Mouse (Mus musculus): ENCODE measurements around the gene Mrps22. TPM values are rescaled to one million over a fixed set of nuclear protein-coding genes. Genes with fewer than 3 reads are reported as not detected.

The Mrps22 gene
- 74.6 and 76.8 TPM in 2 replicates for polyA plus RNA-seq (2014; fragmentation: Nextera tagmentation; extraction: Ambion mirVana)

DNA sequence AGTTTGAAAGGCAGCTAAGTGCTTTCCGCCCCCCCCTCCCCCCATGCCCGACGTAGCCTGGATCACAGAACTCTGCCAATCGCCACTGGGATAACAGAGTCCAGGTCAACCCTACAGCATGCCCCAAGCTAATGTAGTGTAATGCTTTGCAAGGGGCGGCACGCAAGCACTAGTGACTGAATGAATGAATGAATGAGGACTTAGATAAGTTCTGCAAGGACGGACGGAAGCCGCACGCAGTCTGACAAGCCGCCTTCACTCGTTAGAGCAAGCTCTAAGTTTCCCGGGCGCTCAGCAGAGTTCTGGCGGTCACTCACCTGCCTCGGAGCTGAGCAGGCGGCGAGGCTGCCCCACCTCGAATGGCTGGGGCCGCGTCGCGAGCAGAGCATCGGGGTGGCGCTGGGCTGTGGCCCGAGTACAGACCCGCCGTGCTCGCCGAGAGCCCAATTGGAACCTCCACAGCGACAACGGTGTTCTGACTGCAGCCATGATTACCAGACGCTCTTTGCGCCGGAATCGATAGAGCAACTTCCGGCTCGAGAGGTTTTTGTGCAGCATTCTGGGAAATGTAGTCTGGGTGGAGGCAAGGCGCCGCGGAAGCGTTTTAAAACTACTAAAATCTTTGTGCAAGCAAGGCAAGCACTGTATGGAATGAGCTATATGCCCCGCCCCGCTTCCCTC, at the start of gene Mrps22:
Mrps22 (minus strand) TSS at position 505 of the 681 bp plus-strand sequence.
- no peaks in the 10 kb centered on the region for H3K9me3 ChIP-seq (ENCODE audit: control insufficient read depth, low read length)
- H3K9ac ChIP-seq (ENCODE audit: low read depth, low read length): peak within 1 kb of the TSS; percentile 57
- ATAC-seq (ENCODE audit: low FRiP score) (peak; percentile 95), DNase-seq (ENCODE audit: low spot score) (peak; percentile 86)
- WGBS: under 1% methylated on average over 44 of the region's 44 CpGs
- H3K27me3 ChIP-seq (ENCODE audit: control insufficient read depth, insufficient read depth, low read length): no peaks in the 10 kb centered on the region
- H3K4me3 ChIP-seq (ENCODE audit: low read depth, low read length): peak within 1 kb of the TSS; percentile 62
- no peaks in the 10 kb centered on the region for H3K4me1 ChIP-seq (replicated peaks; ENCODE audit: control insufficient read depth, insufficient read depth, low read length)
- H3K4me2 ChIP-seq (replicated peaks; ENCODE audit: low read depth, low read length): peak within 1 kb of the TSS; percentile 90
- no peak within 1 kb of the TSS for H3K27ac ChIP-seq (ENCODE audit: low read depth, low read length)
- H3K36me3 ChIP-seq (ENCODE audit: control insufficient read depth, insufficient read depth, low read length): no peaks in the 10 kb centered on the region

DNA sequence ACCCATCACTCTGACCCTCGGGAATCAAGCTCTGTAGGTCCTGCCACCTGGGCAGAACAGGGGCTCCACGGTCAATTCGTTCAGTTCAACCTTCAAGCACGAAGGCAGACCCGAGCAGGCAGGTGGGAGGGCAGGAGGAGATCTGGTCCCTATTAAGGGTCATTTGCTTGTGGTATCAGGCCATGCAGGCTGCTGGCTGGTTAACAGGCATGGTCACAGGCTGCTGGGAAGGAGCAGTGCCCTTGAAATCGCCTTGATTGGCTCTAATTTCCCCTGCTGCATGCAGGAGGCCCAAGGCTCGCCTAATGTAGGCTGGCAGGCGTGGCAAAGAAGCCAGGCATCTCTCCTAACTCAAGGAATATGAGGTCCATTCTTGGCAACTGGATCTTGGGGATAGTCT, 49.1 kb upstream of the Mrps22 start:
- Histone ChIP-seq H3K27ac (ENCODE audit: low read depth, low read length) (no peak overlapping the region), H3K4me2 (replicated peaks; ENCODE audit: low read depth, low read length) (no peak overlapping the region), H3K4me3 (ENCODE audit: low read depth, low read length) (no peak overlapping the region), H3K9me3 (ENCODE audit: control insufficient read depth, low read length) (no peaks in the 10 kb centered on the region), H3K27me3 (ENCODE audit: control insufficient read depth, insufficient read depth, low read length) (no peaks in the 10 kb centered on the region), H3K4me1 (replicated peaks; ENCODE audit: control insufficient read depth, insufficient read depth, low read length) (no peaks in the 10 kb centered on the region), H3K36me3 (ENCODE audit: control insufficient read depth, insufficient read depth, low read length) (no peaks in the 10 kb centered on the region), H3K9ac (ENCODE audit: low read depth, low read length) (no peak overlapping the region)
- DNase-seq (ENCODE audit: low spot score) (no peak), ATAC-seq (ENCODE audit: low FRiP score) (no peak)
- WGBS: 71% methylated on average over 8 of the region's 8 CpGs

DNA sequence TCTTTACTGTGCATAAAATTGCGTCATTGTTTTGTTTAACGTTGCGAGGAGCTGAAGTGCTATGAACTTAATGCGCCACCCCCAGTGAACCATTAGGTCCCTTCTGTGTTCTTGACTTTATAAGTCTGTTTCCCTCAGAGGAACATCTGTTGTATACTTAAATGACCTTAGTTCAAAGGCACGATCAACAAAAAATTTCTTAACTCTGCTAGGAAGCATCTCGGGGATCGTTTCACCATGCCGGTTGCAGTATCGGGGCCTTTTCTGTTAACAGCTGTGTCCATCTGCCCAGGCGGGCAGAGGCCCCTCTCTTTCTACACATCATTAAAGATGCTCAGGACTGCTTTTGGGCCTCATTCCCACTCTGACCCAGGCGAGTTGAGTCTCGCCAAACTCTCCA, 46.0 kb upstream of the Mrps22 start:
- no peaks in the 10 kb centered on the region for H3K36me3 ChIP-seq (ENCODE audit: control insufficient read depth, insufficient read depth, low read length)
- H3K9me3 ChIP-seq (ENCODE audit: control insufficient read depth, low read length): no peaks in the 10 kb centered on the region
- no peaks in the 10 kb centered on the region for H3K27me3 ChIP-seq (ENCODE audit: control insufficient read depth, insufficient read depth, low read length)
- ATAC-seq (ENCODE audit: low FRiP score) (no peak), DNase-seq (ENCODE audit: low spot score) (no peak)
- H3K4me2 ChIP-seq (replicated peaks; ENCODE audit: low read depth, low read length): no peak overlapping the region
- H3K4me3 ChIP-seq (ENCODE audit: low read depth, low read length): no peak overlapping the region
- H3K27ac ChIP-seq (ENCODE audit: low read depth, low read length): no peak overlapping the region
- 71% methylated on average over 12 of the region's 12 CpGs for WGBS
- H3K4me1 ChIP-seq (replicated peaks; ENCODE audit: control insufficient read depth, insufficient read depth, low read length): no peaks in the 10 kb centered on the region
- no peak overlapping the region for H3K9ac ChIP-seq (ENCODE audit: low read depth, low read length)

DNA sequence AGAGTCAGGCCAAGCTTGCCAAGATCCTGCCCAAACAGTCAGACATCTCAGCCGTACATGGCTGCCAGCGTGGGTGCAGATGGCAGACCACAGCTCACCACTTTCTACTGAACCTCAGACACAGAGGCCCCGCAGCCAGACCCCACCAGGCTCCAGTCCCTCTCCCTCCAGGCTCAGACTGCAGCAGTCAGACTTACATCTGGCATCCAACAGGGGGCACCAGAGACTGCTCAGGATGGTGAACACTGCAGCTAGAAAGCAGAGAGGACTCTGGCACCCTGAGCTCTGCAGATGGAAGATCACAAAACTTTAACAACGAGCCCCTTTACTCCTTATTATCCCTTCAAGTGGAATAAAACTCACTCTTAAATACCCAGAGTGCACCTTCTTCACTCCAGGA, 44.3 kb upstream of the Mrps22 start:
- Histone ChIP-seq H3K9ac (ENCODE audit: low read depth, low read length) (no peak overlapping the region), H3K9me3 (ENCODE audit: control insufficient read depth, low read length) (no peaks in the 10 kb centered on the region), H3K4me1 (replicated peaks; ENCODE audit: control insufficient read depth, insufficient read depth, low read length) (no peaks in the 10 kb centered on the region), H3K36me3 (ENCODE audit: control insufficient read depth, insufficient read depth, low read length) (no peaks in the 10 kb centered on the region), H3K4me2 (replicated peaks; ENCODE audit: low read depth, low read length) (no peak overlapping the region), H3K4me3 (ENCODE audit: low read depth, low read length) (no peak overlapping the region), H3K27ac (ENCODE audit: low read depth, low read length) (no peak overlapping the region), H3K27me3 (ENCODE audit: control insufficient read depth, insufficient read depth, low read length) (no peaks in the 10 kb centered on the region)
- ATAC-seq (ENCODE audit: low FRiP score) (peak; percentile 43), DNase-seq (ENCODE audit: low spot score) (peak; percentile 85)
- WGBS: 30% methylated on average over 4 of the region's 4 CpGs

GRCm38 (mm10) chr9:98642126-98642525, 40.7 kb upstream of the Mrps22 start:
- no peak for DNase-seq (ENCODE audit: low spot score)
- Histone ChIP-seq H3K9me3 (ENCODE audit: control insufficient read depth, low read length) (no peaks in the 10 kb centered on the region), H3K27me3 (ENCODE audit: control insufficient read depth, insufficient read depth, low read length) (no peaks in the 10 kb centered on the region), H3K9ac (ENCODE audit: low read depth, low read length) (no peak overlapping the region), H3K36me3 (ENCODE audit: control insufficient read depth, insufficient read depth, low read length) (no peaks in the 10 kb centered on the region), H3K4me3 (ENCODE audit: low read depth, low read length) (no peak overlapping the region), H3K27ac (ENCODE audit: low read depth, low read length) (no peak overlapping the region), H3K4me2 (replicated peaks; ENCODE audit: low read depth, low read length) (no peak overlapping the region), H3K4me1 (replicated peaks; ENCODE audit: control insufficient read depth, insufficient read depth, low read length) (no peaks in the 10 kb centered on the region)
- WGBS: 85% methylated on average over 6 of the region's 6 CpGs
- no peak for ATAC-seq (ENCODE audit: low FRiP score)

- DNase-seq (ENCODE audit: low spot score) (no peak), ATAC-seq (ENCODE audit: low FRiP score) (no peak)
- Histone ChIP-seq H3K36me3 (ENCODE audit: control insufficient read depth, insufficient read depth, low read length) (no peaks in the 10 kb centered on the region), H3K27me3 (ENCODE audit: control insufficient read depth, insufficient read depth, low read length) (no peaks in the 10 kb centered on the region), H3K4me1 (replicated peaks; ENCODE audit: control insufficient read depth, insufficient read depth, low read length) (no peaks in the 10 kb centered on the region), H3K27ac (ENCODE audit: low read depth, low read length) (no peak overlapping the region), H3K9me3 (ENCODE audit: control insufficient read depth, low read length) (no peaks in the 10 kb centered on the region), H3K9ac (ENCODE audit: low read depth, low read length) (no peak overlapping the region), H3K4me3 (ENCODE audit: low read depth, low read length) (no peak overlapping the region), H3K4me2 (replicated peaks; ENCODE audit: low read depth, low read length) (no peak overlapping the region)
- WGBS: 75% methylated on average over 13 of the region's 13 CpGs
These were observed 32.1 kb upstream of the Mrps22 start for GRCm38 (mm10) chr9:98633287-98634162.

DNA sequence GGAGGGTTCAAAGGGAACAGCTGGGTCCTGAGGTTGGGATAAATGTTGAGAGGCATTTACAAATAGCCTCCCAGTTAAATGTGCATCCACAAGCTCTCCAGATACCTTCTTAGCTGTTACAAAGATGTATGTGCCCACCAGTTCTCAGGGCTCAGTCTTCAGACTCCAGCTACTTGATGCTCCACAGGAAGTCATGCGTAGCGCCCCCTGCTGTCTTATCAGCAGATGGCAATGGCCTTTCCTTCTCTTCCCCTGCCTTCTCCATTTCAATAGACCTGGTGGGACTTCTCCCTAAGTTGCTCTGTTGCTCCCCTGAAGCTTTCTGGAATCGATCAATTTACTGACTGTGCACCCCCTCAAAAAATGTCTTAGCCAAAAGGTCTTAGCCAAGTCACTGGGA, 27.0 kb upstream of the Mrps22 start:
- ATAC-seq (ENCODE audit: low FRiP score): no peak
- WGBS: 34% methylated on average over 3 of the region's 3 CpGs
- Histone ChIP-seq H3K36me3 (ENCODE audit: control insufficient read depth, insufficient read depth, low read length) (no peaks in the 10 kb centered on the region), H3K9me3 (ENCODE audit: control insufficient read depth, low read length) (no peaks in the 10 kb centered on the region), H3K27me3 (ENCODE audit: control insufficient read depth, insufficient read depth, low read length) (no peaks in the 10 kb centered on the region), H3K27ac (ENCODE audit: low read depth, low read length) (no peak overlapping the region), H3K9ac (ENCODE audit: low read depth, low read length) (no peak overlapping the region), H3K4me3 (ENCODE audit: low read depth, low read length) (no peak overlapping the region), H3K4me2 (replicated peaks; ENCODE audit: low read depth, low read length) (no peak overlapping the region), H3K4me1 (replicated peaks; ENCODE audit: control insufficient read depth, insufficient read depth, low read length) (no peaks in the 10 kb centered on the region)
- DNase-seq (ENCODE audit: low spot score): no peak

DNA sequence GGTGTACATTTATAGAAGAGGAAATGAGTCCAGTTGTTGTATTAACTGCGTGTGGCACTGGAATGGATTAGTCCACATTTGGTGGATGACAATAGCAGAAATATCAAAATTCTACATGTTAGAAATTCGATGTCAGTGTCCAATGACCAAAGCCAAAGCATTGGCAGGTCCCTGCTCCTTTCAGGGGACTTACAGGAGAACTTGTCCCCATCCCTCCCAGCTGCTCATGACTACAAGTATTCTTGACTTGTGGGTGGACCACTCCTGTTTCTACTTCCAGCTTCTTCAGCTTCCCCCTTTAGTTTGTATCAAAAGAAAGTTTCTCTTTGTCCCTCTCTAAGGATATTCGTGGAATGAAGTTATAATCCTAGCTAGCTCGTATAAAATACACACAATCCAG, 3.4 kb upstream of the Mrps22 start:
- DNase-seq (ENCODE audit: low spot score) (no peak), ATAC-seq (ENCODE audit: low FRiP score) (no peak)
- Histone ChIP-seq H3K36me3 (ENCODE audit: control insufficient read depth, insufficient read depth, low read length) (no peaks in the 10 kb centered on the region), H3K27me3 (ENCODE audit: control insufficient read depth, insufficient read depth, low read length) (no peaks in the 10 kb centered on the region), H3K9ac (ENCODE audit: low read depth, low read length) (no peak overlapping the region), H3K9me3 (ENCODE audit: control insufficient read depth, low read length) (no peaks in the 10 kb centered on the region), H3K4me1 (replicated peaks; ENCODE audit: control insufficient read depth, insufficient read depth, low read length) (no peaks in the 10 kb centered on the region), H3K4me2 (replicated peaks; ENCODE audit: low read depth, low read length) (no peak overlapping the region), H3K4me3 (ENCODE audit: low read depth, low read length) (no peak overlapping the region), H3K27ac (ENCODE audit: low read depth, low read length) (no peak overlapping the region)
- 77% methylated on average over 4 of the region's 4 CpGs for WGBS

Measured in hindbrain, embryonic 11.5 days (tissue).